Mouse (Mus musculus) thymus, adult 2 months (tissue): Measurements from ENCODE around the gene Klhdc8a. TPM values are rescaled to one million over a fixed set of nuclear protein-coding genes. Genes with fewer than 3 reads are reported as not detected.
A peak's percentile ranks its signal among the peaks of the same experiment; 100 is the strongest.

ENCODE experiments used
- DNase-seq: peaks from one replicate; pipeline ENCODE4 v3.0.0; 2021
- H3K27ac ChIP-seq: fragments of 200-500 bp; 2 replicates; pipeline ENCODE4 v1.5.1; 2012; ENCODE audit warnings: low read length, control low read depth; ENCODE audit not compliant: control insufficient read depth, insufficient read depth
- H3K27me3 ChIP-seq: fragments of 200-500 bp; 2 replicates; pipeline ENCODE4 v1.6.1; 2012; ENCODE audit warnings: mild to moderate bottlenecking, low read length, moderate library complexity, mixed read lengths; ENCODE audit not compliant: control insufficient read depth, insufficient read depth
- H3K36me3 ChIP-seq: fragments of 200-500 bp; 2 replicates; pipeline ENCODE4 v1.6.1; 2012; ENCODE audit warnings: mild to moderate bottlenecking, low read length, moderate library complexity; ENCODE audit not compliant: control insufficient read depth, insufficient read depth
- H3K4me1 ChIP-seq: fragments of 200-500 bp; replicated peaks from 2 replicates; pipeline ENCODE4 v1.6.1; 2012; ENCODE audit warnings: low read length; ENCODE audit not compliant: control insufficient read depth, insufficient read depth
- H3K4me3 ChIP-seq: fragments of 200-500 bp; 2 replicates; pipeline ENCODE4 v1.5.1; 2012; ENCODE audit warnings: mild to moderate bottlenecking, low read length, control low read depth, moderate library complexity; ENCODE audit not compliant: control insufficient read depth, insufficient read depth
- CTCF ChIP-seq: fragments of 200-500 bp; IDR thresholded peaks from 2 replicates; pipeline ENCODE4 v1.5.1; 2012; ENCODE audit warnings: mild to moderate bottlenecking, control low read depth, low read length, moderate library complexity, borderline replicate concordance; ENCODE audit not compliant: control insufficient read depth, poor library complexity, insufficient read depth; ENCODE audit errors: extremely low read depth
- POLR2A ChIP-seq: fragments of 200-500 bp; IDR thresholded peaks from 2 replicates; pipeline ENCODE4 v1.6.1; 2012; ENCODE audit warnings: mild to moderate bottlenecking, low read length, control low read depth, moderate library complexity; ENCODE audit not compliant: control insufficient read depth, poor library complexity, insufficient read depth; ENCODE audit errors: extremely low read depth
- WGBS: fragments of 180-500 bp; shearing (Covaris S2); methylation state at CpG from one replicate; pipeline ENCODE4 v1.1.7; 2018; 5-methylcytosine and 5-hydroxymethylcytosine counted together
- polyA plus RNA-seq: library from polyadenylated mRNA; depleted of rRNA; stranded (reverse); fragments of >200 nt; gene quantifications from 2 replicates; pipeline ENCODE4 v1.2.3, GENCODE M21; 2012

Klhdc8a gene
- polyA plus RNA-seq, 1 experiment: 6.6 TPM

DNA sequence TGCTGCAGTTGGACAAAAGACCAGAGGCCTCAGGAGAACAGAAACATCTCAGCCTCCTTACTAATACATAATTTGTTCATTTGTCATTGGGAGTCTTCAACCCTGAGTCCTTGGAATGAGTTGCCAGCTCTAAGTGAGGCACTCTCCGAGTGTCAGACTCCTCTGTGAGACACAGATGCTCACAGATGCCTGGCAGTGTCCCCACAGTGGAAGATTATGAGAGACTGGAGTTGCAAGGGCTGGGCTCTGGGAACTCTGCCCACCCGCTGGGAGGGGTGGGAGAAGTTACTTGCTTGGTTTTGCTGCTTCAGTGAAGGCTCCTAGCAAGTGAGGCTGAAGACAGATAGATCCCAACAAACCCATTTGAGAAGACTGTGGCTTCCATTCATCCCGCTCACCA, 2.4 kb upstream of the Klhdc8a start:
- 88% methylated on average over 3 of the region's 3 CpGs for WGBS
- no peak overlapping the region for H3K4me3 ChIP-seq
- no peak for DNase-seq
- no peak for TF ChIP-seq POLR2A
- TF ChIP-seq CTCF: no peak
- H3K4me1 ChIP-seq: no peaks in the 10 kb centered on the region
- no peaks in the 10 kb centered on the region for H3K36me3 ChIP-seq
- H3K27ac ChIP-seq: no peak overlapping the region
- peaks cover 5% of the 10 kb centered on the region; the same call in 1 of the 2 replicates for H3K27me3 ChIP-seq

DNA sequence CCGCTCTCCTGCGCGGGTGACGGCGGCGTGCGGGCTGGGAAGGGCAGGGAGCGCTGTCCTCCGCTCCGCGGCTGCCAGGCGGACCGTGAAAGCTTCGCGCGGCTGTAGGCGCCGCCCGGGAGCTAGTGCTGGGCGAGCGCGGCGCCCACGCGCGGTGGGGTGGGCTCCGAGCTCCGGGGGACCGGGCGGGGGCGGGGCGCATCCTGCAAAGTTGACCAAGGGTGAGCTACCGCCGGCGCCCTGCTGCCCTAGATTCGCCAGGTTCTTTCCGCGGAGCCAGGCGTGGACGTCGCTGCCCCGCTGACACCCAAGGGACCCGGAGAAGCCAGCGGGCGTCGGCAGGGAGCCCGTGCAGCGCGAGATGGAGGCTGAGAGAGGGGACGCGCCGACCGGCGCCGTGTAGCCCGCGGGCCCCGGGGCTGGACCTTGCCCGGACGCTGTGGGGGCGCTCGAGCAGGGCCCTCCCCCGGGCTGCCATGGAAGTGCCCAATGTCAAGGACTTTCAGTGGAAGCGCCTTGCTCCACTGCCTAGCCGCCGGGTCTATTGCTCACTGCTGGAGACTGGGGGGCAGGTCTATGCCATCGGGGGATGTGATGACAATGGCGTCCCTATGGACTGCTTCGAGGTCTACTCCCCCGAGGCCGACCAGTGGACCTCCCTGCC, 507 bp downstream of the Klhdc8a start:
- peaks cover 5% of the 10 kb centered on the region; the same call in 1 of the 2 replicates for H3K27me3 ChIP-seq
- no peak for TF ChIP-seq POLR2A
- no peak for TF ChIP-seq CTCF
- no peak overlapping the region for H3K27ac ChIP-seq
- DNase-seq: peak; percentile 8
- 2% methylated on average over 71 of the region's 71 CpGs for WGBS
- H3K36me3 ChIP-seq: no peaks in the 10 kb centered on the region
- H3K4me3 ChIP-seq: peak overlapping the region; percentile 0; the same call in 1 of the 2 replicates
- H3K4me1 ChIP-seq: no peaks in the 10 kb centered on the region

DNA sequence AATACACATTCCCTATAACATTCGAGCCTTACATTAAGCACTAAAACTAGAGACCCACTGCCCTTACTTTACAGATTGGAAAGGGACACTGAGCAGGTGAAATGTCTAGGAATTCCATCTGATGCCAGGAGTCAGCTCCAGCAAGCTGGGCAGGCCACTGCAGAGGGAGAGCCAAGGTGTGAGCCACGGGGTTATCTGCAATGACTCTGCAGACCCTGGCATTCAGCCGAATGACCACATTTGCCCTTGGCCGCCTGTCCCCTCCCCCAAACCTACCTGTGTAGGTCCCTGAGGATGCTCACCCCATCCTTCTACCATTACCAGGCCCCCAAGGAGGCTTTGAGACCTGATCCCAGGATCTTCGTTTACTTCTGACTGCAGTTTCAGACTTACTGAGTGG, 1.3 kb downstream of the Klhdc8a start:
- DNase-seq: no peak
- no peak overlapping the region for H3K27ac ChIP-seq
- TF ChIP-seq CTCF (no peak), POLR2A (no peak)
- no peaks in the 10 kb centered on the region for H3K36me3 ChIP-seq
- 90% methylated on average over 5 of the region's 5 CpGs for WGBS
- H3K4me1 ChIP-seq: no peaks in the 10 kb centered on the region
- peaks cover 5% of the 10 kb centered on the region; the same call in 1 of the 2 replicates for H3K27me3 ChIP-seq
- H3K4me3 ChIP-seq: no peak overlapping the region

DNA sequence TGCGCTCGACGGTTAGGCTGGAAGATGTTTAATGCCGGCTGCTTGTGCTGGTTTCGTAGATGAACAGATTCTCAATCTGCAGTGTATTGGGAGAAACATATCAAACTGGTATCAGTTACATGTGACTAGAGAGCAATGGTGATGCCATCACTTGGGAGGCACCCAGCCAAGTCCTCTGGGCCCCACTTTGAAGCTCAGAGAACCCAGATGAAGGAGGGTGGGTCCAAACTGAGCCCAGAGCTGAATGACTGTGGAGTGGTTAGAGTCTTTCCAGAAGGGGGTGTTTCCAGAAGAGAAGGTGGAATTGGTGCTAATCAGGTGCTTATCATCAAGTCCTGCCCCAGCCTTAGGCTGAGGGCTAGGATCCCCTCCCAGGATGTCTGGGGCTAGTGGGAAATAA, 2.8 kb downstream of the Klhdc8a start:
- DNase-seq: no peak
- H3K27me3 ChIP-seq: peaks cover 5% of the 10 kb centered on the region; the same call in 1 of the 2 replicates
- 96% methylated on average over 5 of the region's 5 CpGs for WGBS

DNA sequence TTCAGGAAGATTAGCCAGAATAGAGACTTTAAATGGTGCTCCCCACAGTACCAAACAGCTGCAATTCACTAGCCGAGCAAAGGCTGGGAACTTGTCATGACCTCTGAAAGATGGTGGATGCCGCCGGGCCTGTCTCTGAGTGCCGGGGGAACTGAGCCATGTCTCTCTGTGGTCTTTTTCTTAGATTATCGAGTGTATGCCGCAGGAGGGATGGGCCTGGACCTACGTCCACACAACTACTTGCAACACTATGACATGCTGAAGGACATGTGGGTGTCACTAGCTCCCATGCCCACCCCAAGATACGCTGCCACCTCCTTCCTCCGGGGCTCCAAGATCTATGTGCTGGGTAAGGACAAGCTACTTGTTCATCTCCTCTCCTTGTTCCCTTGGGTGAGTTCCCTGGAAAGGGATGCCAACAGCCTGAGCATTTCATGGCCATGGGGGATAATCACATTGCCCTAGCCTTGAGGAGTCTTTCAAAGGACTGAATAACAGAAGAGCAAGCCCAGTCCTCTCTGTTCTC, 4.0 kb downstream of the Klhdc8a start:
- 96% methylated on average over 9 of the region's 9 CpGs for WGBS
- H3K27ac ChIP-seq: no peak overlapping the region
- no peaks in the 10 kb centered on the region for H3K4me1 ChIP-seq
- DNase-seq: no peak
- H3K36me3 ChIP-seq: no peaks in the 10 kb centered on the region
- H3K27me3 ChIP-seq: peaks cover 5% of the 10 kb centered on the region; the same call in 1 of the 2 replicates
- no peak for TF ChIP-seq POLR2A
- TF ChIP-seq CTCF: no peak
- no peak overlapping the region for H3K4me3 ChIP-seq

More for the DNA sequence above, 2.8 kb downstream of the Klhdc8a start:
- no peak overlapping the region for H3K27ac ChIP-seq
- TF ChIP-seq POLR2A (no peak), CTCF (no peak)
- H3K4me3 ChIP-seq: no peak overlapping the region
- H3K4me1 ChIP-seq: no peaks in the 10 kb centered on the region
- no peaks in the 10 kb centered on the region for H3K36me3 ChIP-seq

DNA sequence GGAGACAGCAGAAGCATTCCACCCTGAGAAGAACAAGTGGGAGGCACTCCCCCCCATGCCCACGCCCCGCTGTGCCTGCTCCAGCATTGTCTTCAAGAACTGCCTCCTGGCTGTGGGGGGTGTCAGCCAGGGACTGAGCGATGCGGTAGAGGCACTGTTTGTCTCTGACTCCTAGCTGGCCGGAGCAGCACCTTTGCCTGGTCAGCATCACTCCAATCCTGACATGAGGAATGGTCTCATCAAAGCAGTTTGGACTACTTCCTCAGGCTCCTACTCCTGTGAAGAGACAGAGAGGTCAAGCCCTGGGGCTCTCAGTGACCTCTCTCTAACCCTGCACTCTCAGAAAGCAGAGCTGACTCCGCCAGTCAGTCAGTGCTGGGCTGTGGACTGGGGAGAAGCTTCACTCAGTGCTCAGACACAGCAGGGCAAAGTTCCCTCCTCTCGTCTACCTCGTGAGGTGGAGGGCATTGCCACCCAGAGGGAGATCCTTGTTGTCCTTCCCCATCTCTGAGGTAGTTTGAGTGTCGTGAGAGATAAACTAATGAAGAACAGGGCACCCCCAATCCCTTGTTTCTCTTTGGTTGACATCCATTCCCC, 6.3 kb downstream of the Klhdc8a start:
- TF ChIP-seq CTCF (no peak), POLR2A (no peak)
- no peak overlapping the region for H3K4me3 ChIP-seq
- 88% methylated on average over 9 of the region's 9 CpGs for WGBS
- no peaks in the 10 kb centered on the region for H3K36me3 ChIP-seq
- no peak overlapping the region for H3K27ac ChIP-seq
- H3K27me3 ChIP-seq: no peaks in the 10 kb centered on the region
- H3K4me1 ChIP-seq: no peaks in the 10 kb centered on the region
- DNase-seq: no peak

DNA sequence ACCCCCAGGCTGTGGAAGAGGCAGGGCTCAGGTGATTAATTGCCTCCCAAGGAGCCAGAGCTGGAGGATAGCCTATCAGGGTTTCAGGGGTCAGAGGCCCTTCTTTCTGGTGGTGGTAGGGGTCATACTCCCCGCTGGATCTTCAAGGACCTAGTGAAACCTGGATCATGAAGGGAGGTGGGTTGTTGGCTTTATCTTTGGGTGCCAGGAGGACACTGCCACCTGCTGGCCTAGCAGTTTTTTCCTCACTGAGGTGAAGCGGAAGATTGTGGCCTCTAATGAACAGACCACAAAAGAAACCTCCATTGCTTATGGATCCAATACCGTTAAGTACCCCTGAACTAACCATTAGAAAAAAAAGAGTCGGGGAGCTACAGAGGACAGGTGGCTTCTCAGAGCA, 7.7 kb downstream of the Klhdc8a start:
- Histone ChIP-seq H3K4me1 (peaks cover 2% of the 10 kb centered on the region; the same call in 1 of the 2 replicates), H3K27me3 (no peaks in the 10 kb centered on the region), H3K27ac (no peak overlapping the region), H3K36me3 (no peaks in the 10 kb centered on the region), H3K4me3 (no peak overlapping the region)
- TF ChIP-seq CTCF: no peak
- DNase-seq: peak; percentile 51
- WGBS: 14% methylated on average over 4 of the region's 4 CpGs
